Mouse (Mus musculus) forebrain, embryonic 10.5 days (tissue): ENCODE data around the gene Adora3. TPM values are rescaled to one million over a fixed set of nuclear protein-coding genes. Genes with fewer than 3 reads are reported as not detected.

ENCODE experiments used
- DNase-seq: peaks from one replicate; pipeline ENCODE4 v3.0.0-alpha.2; 2017; ENCODE audit warnings: low spot score; ENCODE audit errors: extremely low spot score
- H3K27ac ChIP-seq: fragments of 300-500 bp; sonication (generic); 2 replicates; pipeline ENCODE4 v1.5.1; 2016; ENCODE audit warnings: mild to moderate bottlenecking
- H3K27me3 ChIP-seq: fragments of 300-500 bp; sonication (generic); 2 replicates; pipeline ENCODE4 v1.6.1; 2016; ENCODE audit warnings: mild to moderate bottlenecking; ENCODE audit not compliant: poor library complexity, severe bottlenecking
- H3K36me3 ChIP-seq: fragments of 300-500 bp; sonication (generic); replicated peaks from 2 replicates; pipeline ENCODE4 v1.6.1; 2016; ENCODE audit warnings: mild to moderate bottlenecking, moderate library complexity
- H3K4me1 ChIP-seq: fragments of 300-500 bp; sonication (generic); 2 replicates; pipeline ENCODE4 v1.6.1; 2016
- H3K4me3 ChIP-seq: fragments of 300-500 bp; sonication (generic); 2 replicates; pipeline ENCODE4 v1.5.1; 2016; ENCODE audit warnings: mild to moderate bottlenecking, moderate library complexity
- H3K9me3 ChIP-seq: fragments of 300-500 bp; sonication (generic); 2 replicates; pipeline ENCODE4 v1.6.1; 2016; ENCODE audit warnings: mild to moderate bottlenecking, moderate library complexity
- WGBS: fragments of 180-500 bp; shearing (Covaris S2); methylation state at CpG from one replicate; pipeline ENCODE4 v1.1.7; 2016; 5-methylcytosine and 5-hydroxymethylcytosine counted together
- polyA plus RNA-seq: library from polyadenylated mRNA; unstranded; fragments of >200 nt; fragmentation: Nextera tagmentation; extraction: Ambion mirVana; gene quantifications from 2 replicates; pipeline ENCODE4 v1.2.1, GENCODE M21; 2016

Gene Adora3
- polyA plus RNA-seq, 1 experiment from 2014 or later, result 0.41 TPM

GRCm38 (mm10) chr3:105854786-105855185 is 15.9 kb upstream of the Adora3 start:
- H3K4me1 ChIP-seq, result peaks cover 6% of the 10 kb centered on the region; the same call in 1 of the 2 replicates
- H3K36me3 ChIP-seq, result no peaks in the 10 kb centered on the region
- no peaks in the 10 kb centered on the region for H3K27me3 ChIP-seq
- no peak for DNase-seq
- H3K27ac ChIP-seq, result no peak overlapping the region
- H3K4me3 ChIP-seq, result no peak overlapping the region
- H3K9me3 ChIP-seq, result no peaks in the 10 kb centered on the region
- WGBS, result 74% methylated on average over 4 of the region's 4 CpGs

- no peak for DNase-seq
- H3K27me3 ChIP-seq, result no peaks in the 10 kb centered on the region
- no peaks in the 10 kb centered on the region for H3K9me3 ChIP-seq
- no peaks in the 10 kb centered on the region for H3K36me3 ChIP-seq
- no peak overlapping the region for H3K4me3 ChIP-seq
- H3K4me1 ChIP-seq, result peaks cover 13% of the 10 kb centered on the region
- WGBS, result 80% methylated on average over 5 of the region's 5 CpGs
- no peak overlapping the region for H3K27ac ChIP-seq
Observed at GRCm38 (mm10) chr3:105857513-105857912, 13.1 kb upstream of the Adora3 start.

- WGBS, result 38% methylated on average over 7 of the region's 7 CpGs
- H3K4me1 ChIP-seq, result peaks cover 7% of the 10 kb centered on the region
- no peaks in the 10 kb centered on the region for H3K27me3 ChIP-seq
- DNase-seq, result no peak
- H3K36me3 ChIP-seq, result no peaks in the 10 kb centered on the region
- H3K4me3 ChIP-seq, result no peak overlapping the region
- no peaks in the 10 kb centered on the region for H3K9me3 ChIP-seq
- no peak overlapping the region for H3K27ac ChIP-seq
Observed at GRCm38 (mm10) chr3:105861747-105862366, 8.8 kb upstream of the Adora3 start.

GRCm38 (mm10) chr3:105864123-105864522 is 6.5 kb upstream of the Adora3 start:
- WGBS, result 80% methylated on average over 1 of the region's 1 CpGs
- H3K27ac ChIP-seq, result no peak overlapping the region

GRCm38 (mm10) chr3:105865122-105865521 is 5.5 kb upstream of the Adora3 start:
- peaks cover 7% of the 10 kb centered on the region for H3K4me1 ChIP-seq
- H3K9me3 ChIP-seq, result no peaks in the 10 kb centered on the region
- WGBS, result 89% methylated on average over 9 of the region's 9 CpGs
- H3K36me3 ChIP-seq, result no peaks in the 10 kb centered on the region
- DNase-seq, result no peak
- H3K4me3 ChIP-seq, result no peak overlapping the region
- H3K27ac ChIP-seq, result no peak overlapping the region
- no peaks in the 10 kb centered on the region for H3K27me3 ChIP-seq

More at GRCm38 (mm10) chr3:105864123-105864522, 6.5 kb upstream of the Adora3 start:
- no peak overlapping the region for H3K4me3 ChIP-seq
- no peaks in the 10 kb centered on the region for H3K36me3 ChIP-seq
- no peaks in the 10 kb centered on the region for H3K27me3 ChIP-seq
- DNase-seq, result no peak
- peaks cover 7% of the 10 kb centered on the region for H3K4me1 ChIP-seq
- no peaks in the 10 kb centered on the region for H3K9me3 ChIP-seq

- no peaks in the 10 kb centered on the region for H3K27me3 ChIP-seq
- no peak for DNase-seq
- H3K4me3 ChIP-seq, result no peak overlapping the region
- no peak overlapping the region for H3K27ac ChIP-seq
- no peaks in the 10 kb centered on the region for H3K36me3 ChIP-seq
- no peaks in the 10 kb centered on the region for H3K9me3 ChIP-seq
- 83% methylated on average over 2 of the region's 2 CpGs for WGBS
- peaks cover 6% of the 10 kb centered on the region for H3K4me1 ChIP-seq
Observed at GRCm38 (mm10) chr3:105868135-105868534, 2.5 kb upstream of the Adora3 start.

GRCm38 (mm10) chr3:105872034-105872433 is 1.4 kb downstream of the Adora3 start:
- no peaks in the 10 kb centered on the region for H3K27me3 ChIP-seq
- H3K4me3 ChIP-seq, result no peak overlapping the region
- H3K27ac ChIP-seq, result no peak overlapping the region
- WGBS, result 76% methylated on average over 6 of the region's 6 CpGs
- no peaks in the 10 kb centered on the region for H3K9me3 ChIP-seq
- H3K4me1 ChIP-seq, result peaks cover 6% of the 10 kb centered on the region
- DNase-seq, result no peak
- no peaks in the 10 kb centered on the region for H3K36me3 ChIP-seq

GRCm38 (mm10) chr3:105872579-105872978 is 1.9 kb downstream of the Adora3 start:
- Histone ChIP-seq H3K27ac (no peak overlapping the region), H3K36me3 (no peaks in the 10 kb centered on the region)
- 77% methylated on average over 3 of the region's 3 CpGs for WGBS

GRCm38 (mm10) chr3:105873451-105874445 is 3.1 kb downstream of the Adora3 start:
- Histone ChIP-seq H3K36me3 (no peaks in the 10 kb centered on the region), H3K27me3 (no peaks in the 10 kb centered on the region), H3K4me1 (peaks cover 6% of the 10 kb centered on the region), H3K27ac (no peak overlapping the region), H3K9me3 (no peaks in the 10 kb centered on the region), H3K4me3 (no peak overlapping the region)
- DNase-seq, result no peak
- 85% methylated on average over 6 of the region's 6 CpGs for WGBS

More at GRCm38 (mm10) chr3:105872579-105872978, 1.9 kb downstream of the Adora3 start:
- DNase-seq, result no peak
- Histone ChIP-seq H3K4me3 (no peak overlapping the region), H3K27me3 (no peaks in the 10 kb centered on the region), H3K4me1 (peaks cover 6% of the 10 kb centered on the region), H3K9me3 (no peaks in the 10 kb centered on the region)

- WGBS, result 82% methylated on average over 5 of the region's 5 CpGs
- no peak overlapping the region for H3K27ac ChIP-seq
- H3K36me3 ChIP-seq, result no peaks in the 10 kb centered on the region
- H3K4me3 ChIP-seq, result no peak overlapping the region
- no peaks in the 10 kb centered on the region for H3K9me3 ChIP-seq
- DNase-seq, result no peak
- peaks cover 6% of the 10 kb centered on the region for H3K4me1 ChIP-seq
- H3K27me3 ChIP-seq, result no peaks in the 10 kb centered on the region
Observed at GRCm38 (mm10) chr3:105876022-105876421, 5.4 kb downstream of the Adora3 start.

GRCm38 (mm10) chr3:105877252-105877803 is 6.7 kb downstream of the Adora3 start:
- Histone ChIP-seq H3K4me1 (peaks cover 3% of the 10 kb centered on the region), H3K27ac (no peak overlapping the region), H3K36me3 (no peaks in the 10 kb centered on the region), H3K4me3 (no peak overlapping the region), H3K9me3 (no peaks in the 10 kb centered on the region), H3K27me3 (no peaks in the 10 kb centered on the region)
- DNase-seq, result no peak
- 97% methylated on average over 6 of the region's 6 CpGs for WGBS

- no peaks in the 10 kb centered on the region for H3K36me3 ChIP-seq
- H3K9me3 ChIP-seq, result no peaks in the 10 kb centered on the region
- H3K4me1 ChIP-seq, result no peaks in the 10 kb centered on the region
- no peaks in the 10 kb centered on the region for H3K27me3 ChIP-seq
- WGBS, result 75% methylated on average over 2 of the region's 2 CpGs
- DNase-seq, result no peak
- H3K4me3 ChIP-seq, result no peak overlapping the region
- no peak overlapping the region for H3K27ac ChIP-seq
Observed at GRCm38 (mm10) chr3:105877919-105878318, 7.3 kb downstream of the Adora3 start.

- DNase-seq, result no peak
- Histone ChIP-seq H3K27ac (no peak overlapping the region), H3K4me3 (no peak overlapping the region), H3K9me3 (no peaks in the 10 kb centered on the region), H3K4me1 (no peaks in the 10 kb centered on the region), H3K36me3 (no peaks in the 10 kb centered on the region), H3K27me3 (no peaks in the 10 kb centered on the region)
- 89% methylated on average over 8 of the region's 8 CpGs for WGBS
Observed at GRCm38 (mm10) chr3:105878751-105879150, 8.1 kb downstream of the Adora3 start.
